Mouse (Mus musculus) heart, postnatal 0 days (tissue): ENCODE results near the gene Olfr1359. TPM values are rescaled to one million over a fixed set of nuclear protein-coding genes. Genes with fewer than 3 reads are reported as not detected.
"Not testable (repeated sequence)": the region's sequence is repeated elsewhere in the genome, so short reads cannot be mapped to it uniquely, and the experiment has no call there.

Source experiments
- ATAC-seq: fragments of 200-750 bp; cut with Nextera tagmentation; 2 replicates; pipeline ENCODE4 v1.8.0; 2017; ENCODE audit warnings: low read depth, moderate number of reproducible peaks, moderate library complexity; ENCODE audit not compliant: insufficient read depth
- DNase-seq: peaks from one replicate; pipeline ENCODE4 v3.0.0-alpha.2; 2016; ENCODE audit warnings: low spot score
- H3K27ac ChIP-seq: fragments of 300-500 bp; sonication (generic); 2 replicates; pipeline ENCODE4 v1.5.1; 2014; ENCODE audit warnings: low read depth, mild to moderate bottlenecking
- H3K27me3 ChIP-seq: fragments of 300-500 bp; sonication (generic); 2 replicates; pipeline ENCODE4 v1.6.1; 2014; ENCODE audit warnings: low read length, mixed read lengths; ENCODE audit not compliant: control insufficient read depth, insufficient read depth
- H3K36me3 ChIP-seq: fragments of 300-500 bp; sonication (generic); replicated peaks from 2 replicates; pipeline ENCODE4 v1.6.1; 2014; ENCODE audit warnings: low read length, mixed read lengths; ENCODE audit not compliant: control insufficient read depth, insufficient read depth
- H3K4me1 ChIP-seq: fragments of 300-500 bp; sonication (generic); 2 replicates; pipeline ENCODE4 v1.6.1; 2014; ENCODE audit warnings: antibody characterized with exemption; ENCODE audit not compliant: control insufficient read depth, insufficient read depth
- H3K4me2 ChIP-seq: fragments of 300-500 bp; sonication (generic); 2 replicates; pipeline ENCODE4 v1.6.1; 2014; ENCODE audit warnings: low read depth, mild to moderate bottlenecking, low read length, moderate library complexity
- H3K4me3 ChIP-seq: fragments of 300-500 bp; sonication (generic); 2 replicates; pipeline ENCODE4 v1.5.1; 2014; ENCODE audit warnings: low read depth, low read length
- H3K9ac ChIP-seq: fragments of 300-500 bp; sonication (generic); replicated peaks from 2 replicates; pipeline ENCODE4 v1.6.1; 2014; ENCODE audit warnings: low read depth, low read length, mixed read lengths
- H3K9me3 ChIP-seq: fragments of 300-500 bp; sonication (generic); replicated peaks from 2 replicates; pipeline ENCODE4 v1.6.1; 2016; ENCODE audit warnings: low read length; ENCODE audit not compliant: control insufficient read depth
- CTCF ChIP-seq: IDR thresholded peaks from 2 replicates; pipeline ENCODE4 v1.5.1; 2016; ENCODE audit warnings: antibody characterized with exemption, control low read depth, low read depth
- EP300 ChIP-seq: IDR thresholded peaks from 2 replicates; pipeline ENCODE4 v1.6.1; 2016; ENCODE audit warnings: antibody characterized with exemption, low read depth
- WGBS: fragments of 180-500 bp; shearing (Covaris S2); extraction: QIAGEN DNeasy Blood & Tissue Kit; methylation state at CpG from one replicate; pipeline ENCODE4 v1.1.7; 2014; 5-methylcytosine and 5-hydroxymethylcytosine counted together
- polyA plus RNA-seq: library from polyadenylated mRNA; unstranded; fragments of >200 nt; fragmentation: Nextera tagmentation; extraction: Ambion mirVana; gene quantifications from 2 replicates; pipeline ENCODE4 v1.2.1, GENCODE M21; 2015
- total RNA-seq: library from RNA; depleted of rRNA; stranded (reverse); fragments of >200 nt; gene quantifications from 2 replicates; pipeline ENCODE4 v1.2.3, GENCODE M21; 2014; ENCODE audit warnings: low replicate concordance

The Olfr1359 gene
- total and polyA plus RNA-seq, 2 experiments from 2014 or later, result not detected

- H3K27ac ChIP-seq, result peak overlapping the region; percentile 13; the same call in 1 of the 2 replicates
- ATAC-seq (peak; percentile 77), DNase-seq (peak; percentile 50)
- no peaks in the 10 kb centered on the region for H3K9me3 ChIP-seq
- no peaks in the 10 kb centered on the region for H3K27me3 ChIP-seq
- WGBS, result 2% methylated on average over 22 of the region's 22 CpGs
- H3K9ac ChIP-seq, result peak overlapping the region; percentile 64
- TF ChIP-seq EP300, result no peak
- no peak for TF ChIP-seq CTCF
- H3K4me2 ChIP-seq, result peak overlapping the region; percentile 79
- H3K4me1 ChIP-seq, result peaks cover 14% of the 10 kb centered on the region
- H3K36me3 ChIP-seq, result no peaks in the 10 kb centered on the region
- peak overlapping the region; percentile 63 for H3K4me3 ChIP-seq
These were observed 13.1 kb downstream of the Olfr1359 start for GRCm38 (mm10) chr13:21710821-21711525.

GRCm38 (mm10) chr13:21711698-21712097 lies 13.8 kb downstream of the Olfr1359 start:
- H3K9me3 ChIP-seq, result no peaks in the 10 kb centered on the region
- no peak for ATAC-seq
- no peaks in the 10 kb centered on the region for H3K36me3 ChIP-seq
- H3K27me3 ChIP-seq, result no peaks in the 10 kb centered on the region
- DNase-seq, result no peak
- peaks cover 14% of the 10 kb centered on the region for H3K4me1 ChIP-seq
- H3K4me2 ChIP-seq, result peak overlapping the region; percentile 79
- H3K9ac ChIP-seq, result peak overlapping the region; percentile 64; the same call in 1 of the 2 replicates
- TF ChIP-seq CTCF (no peak), EP300 (no peak)
- peak overlapping the region; percentile 63; the same call in 1 of the 2 replicates for H3K4me3 ChIP-seq
- WGBS, result 27% methylated on average over 4 of the region's 4 CpGs
- H3K27ac ChIP-seq, result no peak overlapping the region

- peak; percentile 82 for DNase-seq
- no peaks in the 10 kb centered on the region for H3K36me3 ChIP-seq
- TF ChIP-seq CTCF, result peak; percentile 83
- no peak for TF ChIP-seq EP300
- H3K9ac ChIP-seq, result no peak overlapping the region
- peak overlapping the region; percentile 44 for H3K4me3 ChIP-seq
- H3K4me2 ChIP-seq, result peak overlapping the region; percentile 73
- no peak overlapping the region for H3K27ac ChIP-seq
- no peak for ATAC-seq
- H3K9me3 ChIP-seq, result no peaks in the 10 kb centered on the region
- H3K27me3 ChIP-seq, result no peaks in the 10 kb centered on the region
- peaks cover 14% of the 10 kb centered on the region for H3K4me1 ChIP-seq
- WGBS, result under 1% methylated on average over 7 of the region's 7 CpGs
These were observed 16.8 kb downstream of the Olfr1359 start for GRCm38 (mm10) chr13:21714725-21715124.

- H3K9ac ChIP-seq, result no peak overlapping the region; the same call in 1 of the 2 replicates
These were observed 17.4 kb downstream of the Olfr1359 start for GRCm38 (mm10) chr13:21715131-21715863.

GRCm38 (mm10) chr13:21715864-21716539 lies 18.1 kb downstream of the Olfr1359 start, which contains the start of the genes Hist1h2bl and Hist1h2ai:
Gene Hist1h2bl (minus strand): TSS chr13:21716143.
Gene Hist1h2ai (plus strand): TSS chr13:21716422.
- H3K36me3 ChIP-seq, H3K9me3 ChIP-seq, H3K27me3 ChIP-seq: not testable (repeated sequence)
- peak within 1 kb of the TSS; percentile 89 for H3K27ac ChIP-seq
- DNase-seq, result peak; percentile 95
- peak; percentile 89 for ATAC-seq
- WGBS, result under 1% methylated on average over 29 of the region's 50 CpGs
- H3K9ac ChIP-seq, result peak within 1 kb of the TSS; percentile 62
- H3K4me2 ChIP-seq, result peak within 1 kb of the TSS; percentile 73
- peak; percentile 54; the same call in 1 of the 2 replicates for TF ChIP-seq EP300
- H3K4me1 ChIP-seq, result peaks cover 17% of the 10 kb centered on the region
- peak within 1 kb of the TSS; percentile 44 for H3K4me3 ChIP-seq

More at GRCm38 (mm10) chr13:21715131-21715863, 17.4 kb downstream of the Olfr1359 start:
- 1% methylated on average over 22 of the region's 22 CpGs for WGBS
- H3K36me3 ChIP-seq, result no peaks in the 10 kb centered on the region
- TF ChIP-seq EP300 (no peak), CTCF (no peak)
- peak overlapping the region; percentile 73 for H3K4me2 ChIP-seq
- no peaks in the 10 kb centered on the region for H3K9me3 ChIP-seq
- peak overlapping the region; percentile 89 for H3K27ac ChIP-seq
- DNase-seq (no peak), ATAC-seq (no peak)
- no peaks in the 10 kb centered on the region for H3K27me3 ChIP-seq
- peak overlapping the region; percentile 44 for H3K4me3 ChIP-seq
- peaks cover 14% of the 10 kb centered on the region for H3K4me1 ChIP-seq

GRCm38 (mm10) chr13:21716540-21717391 lies 18.9 kb downstream of the Olfr1359 start:
- Histone ChIP-seq H3K9ac (peak overlapping the region; percentile 62), H3K4me3 (peak overlapping the region; percentile 44), H3K4me1 (peaks cover 12% of the 10 kb centered on the region), H3K27ac (peak overlapping the region; percentile 89), H3K4me2 (peak overlapping the region; percentile 73)
- under 1% methylated on average over 10 of the region's 38 CpGs for WGBS
- not testable (repeated sequence) for DNase-seq, H3K9me3 ChIP-seq, H3K27me3 ChIP-seq, H3K36me3 ChIP-seq
- peak; percentile 33 for ATAC-seq
